11 mouse cellular contexts compared by ENCODE assay signal in the genomic region with DNA sequence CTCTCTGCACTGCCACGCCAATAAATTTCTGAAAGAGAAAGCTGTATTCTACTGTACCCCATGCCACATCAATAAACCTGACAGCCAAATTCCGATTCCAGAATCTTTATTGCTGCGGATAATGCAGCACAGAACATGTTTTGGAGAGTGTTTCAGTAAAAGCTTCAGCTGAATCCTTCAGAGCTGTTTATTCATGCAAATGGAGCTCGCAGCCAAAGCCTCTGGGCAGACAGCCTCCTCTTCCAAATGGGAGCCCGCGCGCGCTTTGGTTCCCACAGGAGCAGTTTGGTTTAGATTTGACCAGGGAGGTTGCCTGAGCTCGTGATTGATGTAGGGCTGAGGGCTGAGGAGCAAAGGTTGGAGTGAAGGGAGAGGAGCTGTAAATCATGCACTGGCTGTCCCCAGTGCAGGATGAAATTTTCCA. TPM values are rescaled to one million over a fixed set of nuclear protein-coding genes. Genes with fewer than 3 reads are reported as not detected.
DNase-seq lines count a peak whose midpoint lies in the region; ATAC-seq and TF ChIP-seq lines count a peak whose summit lies in the region.
"Had no signal": no experiment of that assay in that cellular context is flagged by ENCODE, and none has a peak within 500 bp of the region (broad histone marks: within the 10 kb centered on the region; RNA-seq: fewer than 3 reads in every experiment).

No protein-coding gene starts in this region.

- H3K27ac ChIP-seq in kidney, postnatal 0 days = no peak overlapping the region
- H3K27ac ChIP-seq in forebrain, embryonic 14.5 days (ENCODE audit: low read depth, low read length) = peak overlapping the region; percentile 15; the same call in 1 of the 2 replicates
- peak overlapping the region; percentile 64 for H3K27ac ChIP-seq in midbrain, embryonic 13.5 days

- no peaks in the 10 kb centered on the region for H3K36me3 ChIP-seq in kidney, postnatal 0 days (ENCODE audit: insufficient read depth, low read length)
- no peaks in the 10 kb centered on the region for H3K36me3 ChIP-seq in forebrain, embryonic 14.5 days (ENCODE audit: control insufficient read depth, insufficient read depth, low read length)
- H3K36me3 ChIP-seq in midbrain, embryonic 13.5 days = no peaks in the 10 kb centered on the region
- H3K36me3 ChIP-seq: heart, embryonic 12.5 days had no signal

- no peak for TF ChIP-seq CTCF in kidney, postnatal 0 days (IDR thresholded peaks at IDR 0.05; ENCODE audit: low read depth)

- DNase-seq in kidney, postnatal 0 days (ENCODE audit: low spot score) = peak; percentile 35
- no peak for DNase-seq in kidney, postnatal 36 days
- peak; percentile 60 for DNase-seq in forebrain, embryonic 14.5 days (ENCODE audit: low spot score)
- DNase-seq in forelimb bud, embryonic 11.5 days (ENCODE audit: low read depth, low spot score) = peak; percentile 21
- no peak for DNase-seq in lung, postnatal 4 days
- no peak for DNase-seq in cerebellum, postnatal 25 days
- DNase-seq in ovary, adult 18-20 months (ENCODE audit: low spot score) = no peak
- DNase-seq: spleen, adult 18-20 months had no signal

- no peaks in the 10 kb centered on the region for H3K27me3 ChIP-seq in kidney, postnatal 0 days (ENCODE audit: insufficient read depth, low read length)
- H3K27me3 ChIP-seq in forebrain, embryonic 14.5 days (replicated peaks; ENCODE audit: control insufficient read depth, insufficient read depth, low read length) = no peaks in the 10 kb centered on the region
- H3K27me3 ChIP-seq in midbrain, embryonic 13.5 days = 0 out of 2 replicates have a peak, but pooled peaks cover 5% of the 10 kb centered on the region
- H3K27me3 ChIP-seq: heart, embryonic 12.5 days had no signal

- no peaks in the 10 kb centered on the region for H3K9me3 ChIP-seq in kidney, postnatal 0 days (replicated peaks; ENCODE audit: low read length)
- no peaks in the 10 kb centered on the region for H3K9me3 ChIP-seq in forebrain, embryonic 14.5 days (replicated peaks; ENCODE audit: control insufficient read depth, low read length)
- H3K9me3 ChIP-seq in midbrain, embryonic 13.5 days = no peaks in the 10 kb centered on the region

- H3K4me1 ChIP-seq in kidney, postnatal 0 days (replicated peaks; ENCODE audit: insufficient read depth, low read length) = no peaks in the 10 kb centered on the region
- H3K4me1 ChIP-seq in forebrain, embryonic 14.5 days (ENCODE audit: control insufficient read depth, insufficient read depth, low read length) = peaks cover 4% of the 10 kb centered on the region
- H3K4me1 ChIP-seq in midbrain, embryonic 13.5 days (replicated peaks) = peaks cover 22% of the 10 kb centered on the region
- H3K4me1 ChIP-seq: heart, embryonic 12.5 days had no signal

- 11% methylated on average over 9 of the region's 9 CpGs for WGBS in kidney, postnatal 0 days
- 47% methylated on average over 9 of the region's 9 CpGs for WGBS in forebrain, embryonic 14.5 days
- 52% methylated on average over 9 of the region's 9 CpGs for WGBS in midbrain, embryonic 13.5 days

- peak overlapping the region; percentile 18; the same call in 1 of the 2 replicates for H3K4me2 ChIP-seq in kidney, postnatal 0 days (ENCODE audit: low read length)
- no peak overlapping the region for H3K4me2 ChIP-seq in forebrain, embryonic 14.5 days (ENCODE audit: low read length)
- H3K4me2 ChIP-seq in midbrain, embryonic 13.5 days (replicated peaks) = no peak overlapping the region
- H3K4me2 ChIP-seq: heart, embryonic 12.5 days had no signal

- ATAC-seq in kidney, postnatal 0 days (replicated peaks; ENCODE audit: low FRiP score, low read depth) = no peak
- peak; percentile 53 for ATAC-seq in forebrain, embryonic 14.5 days
- ATAC-seq in midbrain, embryonic 13.5 days = no peak

- no peak overlapping the region for H3K4me3 ChIP-seq in kidney, postnatal 0 days (replicated peaks; ENCODE audit: low read depth, low read length)
- no peak overlapping the region for H3K4me3 ChIP-seq in forebrain, embryonic 14.5 days (ENCODE audit: low read depth, low read length)
- no peak overlapping the region for H3K4me3 ChIP-seq in midbrain, embryonic 13.5 days (replicated peaks)
- H3K4me3 ChIP-seq: heart, embryonic 12.5 days had no signal

- H3K9ac ChIP-seq in kidney, postnatal 0 days (ENCODE audit: low read depth, low read length) = no peak overlapping the region
- peak overlapping the region; percentile 3; the same call in 1 of the 2 replicates for H3K9ac ChIP-seq in forebrain, embryonic 14.5 days (ENCODE audit: low read length)
- no peak overlapping the region for H3K9ac ChIP-seq in midbrain, embryonic 13.5 days (replicated peaks)
- H3K9ac ChIP-seq: heart, embryonic 12.5 days had no signal

RNA-seq across cellular contexts. Expression of gene Lhcgr, which starts 17.7 kb away (rescaled TPM):
- polyA plus RNA-seq in kidney, postnatal 0 days (2015; fragmentation: Nextera tagmentation; extraction: Ambion mirVana) = 0.14 and 0.15 TPM in 2 replicates
- polyA plus RNA-seq in forebrain, embryonic 14.5 days (2014; fragmentation: Nextera tagmentation; extraction: Ambion mirVana) = 0.79 and 1.3 TPM in 2 replicates
- polyA plus RNA-seq in midbrain, embryonic 13.5 days (2015; fragmentation: Nextera tagmentation; extraction: Ambion mirVana) = 0.39 and 0.42 TPM in 2 replicates
- polyA plus RNA-seq: thymus, postnatal 0 days had no signal

Comparison
In these comparisons a context has a peak if more than half of its experiments do, and no peak if none do; other contexts are left out.
1. DNase-seq: peak in kidney, postnatal 0 days (single experiment), forebrain, embryonic 14.5 days (single experiment) and forelimb bud, embryonic 11.5 days (single experiment); none in kidney, postnatal 36 days (0 of 2), lung, postnatal 4 days (0 of 2), cerebellum, postnatal 25 days (0 of 2) and ovary, adult 18-20 months (single experiment).